Mouse (Mus musculus) liver, adult 2 months (tissue): Measurements from ENCODE around the gene Cers1. TPM values are rescaled to one million over a fixed set of nuclear protein-coding genes. Genes with fewer than 3 reads are reported as not detected.

Experiments used
- DNase-seq: peaks from one replicate; pipeline ENCODE4 v3.0.0-alpha.2; 2011; ENCODE audit warnings: low read depth, low spot score; ENCODE audit errors: extremely low read depth
- H3K27ac ChIP-seq: fragments of 200-500 bp; replicated peaks from 2 replicates; pipeline ENCODE4 v1.5.1; 2012; ENCODE audit warnings: low read depth, mild to moderate bottlenecking, control low read depth, inconsistent platforms, low read length; ENCODE audit not compliant: insufficient read depth
- H3K27me3 ChIP-seq: fragments of 200-500 bp; 2 replicates; pipeline ENCODE4 v1.6.1; 2012; ENCODE audit warnings: mild to moderate bottlenecking, moderate library complexity, low read length, inconsistent platforms; ENCODE audit not compliant: control insufficient read depth, insufficient read depth
- H3K36me3 ChIP-seq: fragments of 200-500 bp; 2 replicates; pipeline ENCODE4 v1.6.1; 2012; ENCODE audit warnings: low read length, inconsistent platforms; ENCODE audit not compliant: control insufficient read depth, insufficient read depth
- H3K4me1 ChIP-seq: fragments of 200-500 bp; 2 replicates; pipeline ENCODE4 v1.6.1; 2011; ENCODE audit warnings: low read length; ENCODE audit not compliant: control insufficient read depth, insufficient read depth
- H3K4me3 ChIP-seq: fragments of 200-500 bp; 2 replicates; pipeline ENCODE4 v1.5.1; 2011; ENCODE audit warnings: low read depth, mild to moderate bottlenecking, control low read depth, low read length, moderate library complexity; ENCODE audit not compliant: insufficient read depth
- H3K79me2 ChIP-seq: fragments of 200-500 bp; 2 replicates; pipeline ENCODE4 v1.6.1; 2012; ENCODE audit warnings: inconsistent platforms, mild to moderate bottlenecking, low read length, moderate library complexity; ENCODE audit not compliant: control insufficient read depth, insufficient read depth
- H3K9ac ChIP-seq: fragments of 200-500 bp; 2 replicates; pipeline ENCODE4 v1.6.1; 2012; ENCODE audit warnings: low read depth, mild to moderate bottlenecking, control low read depth, inconsistent platforms, low read length
- CTCF ChIP-seq: fragments of 200-500 bp; IDR thresholded peaks from 2 replicates; pipeline ENCODE4 v1.5.1; 2011; ENCODE audit warnings: low read depth, low read length, control low read depth
- POLR2A ChIP-seq: fragments of 200-500 bp; IDR thresholded peaks from 2 replicates; pipeline ENCODE4 v1.6.1; 2011; ENCODE audit warnings: low read length, control low read depth; ENCODE audit not compliant: insufficient read depth; ENCODE audit errors: extremely low read depth
- WGBS: fragments of 180-500 bp; shearing (Covaris S2); methylation state at CpG from one replicate; pipeline ENCODE4 v1.1.7; 2018; 5-methylcytosine and 5-hydroxymethylcytosine counted together
- polyA plus RNA-seq: library from polyadenylated mRNA; depleted of rRNA; stranded (reverse); fragments of >200 nt; gene quantifications from 2 replicates; pipeline ENCODE4 v1.2.3, GENCODE M21; 2012
- total RNA-seq: library from RNA; depleted of rRNA; stranded (reverse); fragments of >200 nt; gene quantifications from 2 replicates; pipeline ENCODE4 v1.2.3, GENCODE M21; 2014

Cers1 gene
- total and polyA plus RNA-seq, 2 experiments, result 0.04 TPM; not detected in 1

DNA sequence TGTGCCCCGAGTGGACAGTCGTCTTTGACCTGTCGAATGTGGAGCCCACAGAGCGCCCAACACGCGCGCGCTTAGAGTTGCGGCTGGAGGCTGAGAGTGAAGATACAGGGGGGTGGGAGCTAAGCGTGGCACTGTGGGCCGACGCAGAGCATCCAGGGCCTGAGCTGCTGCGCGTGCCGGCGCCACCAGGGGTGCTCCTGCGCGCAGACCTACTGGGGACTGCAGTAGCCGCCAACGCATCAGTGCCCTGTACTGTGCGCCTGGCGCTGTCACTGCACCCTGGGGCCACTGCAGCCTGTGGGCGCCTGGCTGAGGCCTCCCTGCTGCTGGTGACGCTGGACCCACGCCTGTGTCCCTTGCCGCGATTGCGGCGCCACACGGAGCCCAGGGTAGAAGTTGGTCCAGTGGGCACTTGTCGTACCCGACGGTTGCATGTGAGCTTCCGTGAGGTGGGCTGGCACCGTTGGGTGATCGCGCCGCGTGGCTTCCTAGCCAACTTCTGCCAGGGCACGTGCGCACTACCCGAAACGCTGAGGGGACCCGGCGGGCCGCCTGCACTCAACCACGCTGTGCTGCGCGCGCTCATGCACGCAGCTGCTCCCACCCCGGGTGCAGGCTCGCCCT is 15.3 kb downstream of the Cers1 start:
- H3K4me1 ChIP-seq, result no peaks in the 10 kb centered on the region

DNA sequence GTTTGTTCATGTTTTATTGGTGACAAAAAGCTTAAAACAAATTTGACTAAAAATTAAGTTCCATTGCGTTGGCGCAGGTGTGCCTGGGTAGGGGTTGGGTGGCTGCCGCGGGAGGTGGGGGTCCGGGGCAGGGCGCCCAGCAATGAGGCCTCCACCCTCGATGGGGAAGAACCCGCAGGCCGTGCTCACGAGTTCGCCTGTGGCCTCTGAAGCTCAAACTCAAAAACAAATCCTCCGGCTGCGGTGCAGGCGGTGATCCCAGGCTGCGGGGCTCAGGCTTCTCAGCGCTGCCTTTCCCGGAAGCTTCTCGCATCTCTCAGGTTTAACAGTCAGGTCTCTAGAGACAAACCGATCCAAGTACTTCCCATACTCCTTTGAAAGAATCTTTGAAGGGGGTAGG is 16.0 kb downstream of the Cers1 start:
- Histone ChIP-seq H3K4me1 (no peaks in the 10 kb centered on the region), H3K9ac (no peak overlapping the region), H3K79me2 (no peaks in the 10 kb centered on the region), H3K36me3 (peaks cover 47% of the 10 kb centered on the region), H3K27ac (no peak overlapping the region), H3K27me3 (no peaks in the 10 kb centered on the region), H3K4me3 (no peak overlapping the region)
- TF ChIP-seq POLR2A (no peak), CTCF (no peak)
- DNase-seq, result no peak
- 95% methylated on average over 19 of the region's 19 CpGs for WGBS

More for the DNA sequence above, 15.3 kb downstream of the Cers1 start:
- peaks cover 43% of the 10 kb centered on the region for H3K36me3 ChIP-seq
- no peaks in the 10 kb centered on the region for H3K27me3 ChIP-seq
- no peak overlapping the region for H3K9ac ChIP-seq
- no peaks in the 10 kb centered on the region for H3K79me2 ChIP-seq
- H3K27ac ChIP-seq, result no peak overlapping the region
- H3K4me3 ChIP-seq, result no peak overlapping the region
- DNase-seq, result no peak
- WGBS, result 80% methylated on average over 53 of the region's 53 CpGs
- TF ChIP-seq POLR2A (no peak), CTCF (no peak)

GRCm38 (mm10) chr8:70332070-70332877 is 16.7 kb downstream of the Cers1 start:
- Histone ChIP-seq H3K36me3 (peaks cover 51% of the 10 kb centered on the region), H3K9ac (no peak overlapping the region), H3K27me3 (no peaks in the 10 kb centered on the region), H3K79me2 (no peaks in the 10 kb centered on the region), H3K4me3 (no peak overlapping the region), H3K27ac (no peak overlapping the region), H3K4me1 (no peaks in the 10 kb centered on the region)
- no peak for DNase-seq
- TF ChIP-seq CTCF (peak; percentile 32; the same call in 1 of the 2 replicates), POLR2A (no peak)
- 81% methylated on average over 41 of the region's 41 CpGs for WGBS

DNA sequence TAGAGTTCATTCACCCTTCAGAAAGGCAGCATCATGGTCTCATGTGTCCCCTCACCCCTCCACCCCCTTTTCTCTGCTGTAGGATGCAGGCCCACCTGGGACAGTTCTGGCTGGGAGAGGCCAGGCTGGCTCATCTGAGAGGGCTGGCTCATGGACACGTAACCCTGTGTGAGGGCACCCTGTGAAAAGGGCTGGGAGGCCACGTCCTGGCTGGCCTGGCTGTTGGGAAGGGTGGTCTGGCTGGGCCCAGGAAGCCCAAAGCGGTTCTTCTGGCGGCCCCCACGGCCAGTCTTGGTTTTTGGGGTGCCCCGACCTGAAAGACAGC is 17.3 kb downstream of the Cers1 start:
- no peak for TF ChIP-seq CTCF
- no peak for TF ChIP-seq POLR2A
- H3K9ac ChIP-seq, result no peak overlapping the region
- H3K4me3 ChIP-seq, result no peak overlapping the region
- H3K27ac ChIP-seq, result no peak overlapping the region
- H3K27me3 ChIP-seq, result no peaks in the 10 kb centered on the region
- peaks cover 52% of the 10 kb centered on the region for H3K36me3 ChIP-seq
- no peak for DNase-seq
- H3K79me2 ChIP-seq, result no peaks in the 10 kb centered on the region
- no peaks in the 10 kb centered on the region for H3K4me1 ChIP-seq
- WGBS, result 98% methylated on average over 6 of the region's 6 CpGs

DNA sequence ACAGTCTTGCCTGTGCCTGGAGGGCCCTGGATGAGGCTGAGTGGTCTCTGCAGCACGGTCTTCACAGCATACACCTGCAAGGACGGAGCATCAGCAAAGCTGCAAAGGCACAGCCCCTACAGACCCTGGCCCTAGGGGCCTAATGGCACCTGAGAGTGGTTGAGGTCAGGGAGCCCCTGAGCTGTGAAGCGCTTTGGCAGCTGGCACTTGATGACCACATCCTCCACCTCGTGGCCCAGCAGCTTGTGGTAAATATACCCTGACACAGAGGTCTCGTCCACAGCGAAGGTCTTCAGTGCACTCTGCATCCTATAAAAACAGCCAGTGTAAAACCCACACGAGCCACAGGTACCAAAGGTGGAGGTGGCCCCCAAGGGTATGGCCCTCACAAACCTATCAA is 23.4 kb downstream of the Cers1 start:
- no peak for DNase-seq
- no peak overlapping the region for H3K4me3 ChIP-seq
- TF ChIP-seq CTCF (no peak), POLR2A (no peak)
- H3K36me3 ChIP-seq, result peaks cover 44% of the 10 kb centered on the region
- no peak overlapping the region for H3K27ac ChIP-seq
- no peaks in the 10 kb centered on the region for H3K4me1 ChIP-seq
- peaks cover 5% of the 10 kb centered on the region; the same call in 1 of the 2 replicates for H3K79me2 ChIP-seq
- no peaks in the 10 kb centered on the region for H3K27me3 ChIP-seq
- H3K9ac ChIP-seq, result no peak overlapping the region
- WGBS, result 89% methylated on average over 7 of the region's 7 CpGs

GRCm38 (mm10) chr8:70340659-70341058 is 25.1 kb downstream of the Cers1 start:
- no peak for DNase-seq
- Histone ChIP-seq H3K9ac (no peak overlapping the region), H3K79me2 (peaks cover 13% of the 10 kb centered on the region; the same call in 1 of the 2 replicates), H3K36me3 (peaks cover 28% of the 10 kb centered on the region), H3K4me3 (no peak overlapping the region), H3K4me1 (no peaks in the 10 kb centered on the region; the same call in 1 of the 2 replicates), H3K27me3 (no peaks in the 10 kb centered on the region), H3K27ac (no peak overlapping the region)
- 91% methylated on average over 7 of the region's 7 CpGs for WGBS
- TF ChIP-seq CTCF (no peak), POLR2A (no peak)
